Mouse (Mus musculus) embryonic stem cell, embryonic (primary cell): Measurements from ENCODE around the gene Kif21b.

Experiments
- CTCF ChIA-PET, 4 experiments: fragments of 300-600 bp in 2 of 4; fragments of 350-600 bp in 2 of 4; sonication (Branson Sonifier 250); formaldehyde crosslinking; loops; one replicate each; lab custom pipeline; 2022; ENCODE audit warnings: inconsistent platforms in 2 of 4; lab: Charles Lee
- POLR2A ChIA-PET, 4 experiments: fragments of 300-600 bp in 2 of 4; fragments of 350-600 bp in 2 of 4; sonication (Branson Sonifier 250); formaldehyde crosslinking; loops; one replicate each; lab custom pipeline; 2022; ENCODE audit warnings: antibody characterized with exemption in 4 of 4, inconsistent platforms in 1 of 4; lab: Charles Lee

The Kif21b gene

DNA sequence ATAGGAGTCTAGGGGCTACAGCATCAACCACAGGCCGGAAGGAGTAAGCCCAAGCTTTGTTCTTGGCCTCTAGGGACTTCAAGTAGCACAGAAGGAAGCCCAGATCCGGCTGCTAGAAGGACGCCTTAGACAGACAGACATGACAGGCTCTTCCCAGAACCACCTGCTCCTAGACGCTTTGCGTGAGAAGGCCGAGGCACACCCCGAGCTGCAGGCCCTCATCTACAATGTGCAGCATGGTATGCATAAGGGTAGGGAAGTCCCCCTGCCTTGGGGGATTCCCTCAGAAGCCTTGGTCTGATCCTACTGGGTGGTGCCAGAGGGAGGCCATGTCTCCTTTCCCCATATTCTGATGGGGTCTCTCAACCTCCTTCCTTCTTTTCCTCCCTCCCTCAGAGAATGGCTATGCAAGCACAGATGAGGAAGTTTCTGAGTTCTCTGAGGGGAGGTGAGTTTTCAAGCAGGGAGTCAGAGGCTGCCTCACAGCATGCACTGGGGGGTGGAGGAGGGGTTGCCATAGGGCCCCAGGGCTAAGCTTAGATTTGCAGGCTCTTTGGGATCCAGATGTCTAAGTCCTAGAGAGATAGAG is 30.2 kb downstream of the Kif21b start:
- POLR2A ChIA-PET, result interaction anchor here in 2 of 4 experiments (0.6 to 2.5 kb wide), 8 partner anchors 9 to 254 kb away, joined by 3 to 13 read pairs (median 3); partner anchors contain the start of gene Ddx59 (in 1 of the 2)
- CTCF ChIA-PET, result interaction anchor here (0.6 to 2.9 kb wide), 8 partner anchors 8 to 110 kb away, joined by 3 to 22 read pairs (median 18); partner anchors contain the start of gene Ascl5 (in 1 of the 4)

DNA sequence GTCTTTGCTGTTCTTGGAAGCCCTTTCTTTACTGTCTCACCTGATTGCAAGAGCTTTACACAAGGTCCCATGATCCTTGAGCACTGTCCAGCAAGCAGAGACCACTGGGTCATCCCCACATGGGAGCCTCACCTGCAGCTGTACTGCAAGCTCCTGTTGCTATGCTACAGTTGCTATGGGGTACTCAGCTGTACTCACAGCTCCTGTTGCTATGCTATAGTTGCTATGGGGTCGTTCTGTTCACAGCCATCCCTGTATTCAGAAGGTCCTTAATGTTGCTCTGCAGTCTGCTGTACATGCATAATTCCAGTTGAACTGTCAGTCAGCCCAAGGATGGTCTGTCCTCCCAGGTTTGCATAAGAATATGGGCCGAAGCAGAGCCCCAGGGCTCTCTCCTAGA is 34.2 kb downstream of the Kif21b start:
- POLR2A ChIA-PET, result interaction anchor here in 2 of 4 experiments (0.6 to 1.9 kb wide), 2 partner anchors 9 to 94 kb away, joined by 3 to 6 read pairs; no protein-coding TSS in a partner anchor
- CTCF ChIA-PET, result interaction anchor here in 3 of 4 experiments (0.6 to 1.7 kb wide), 4 partner anchors 10 to 466 kb away, joined by 4 to 6 read pairs (median 4); no protein-coding TSS in a partner anchor

GRCm38 (mm10) chr1:136167657-136168056 is 36.5 kb downstream of the Kif21b start:
- ChIA-PET POLR2A (interaction anchor here (0.6 to 1.2 kb wide), 7 partner anchors 8 to 249 kb away, joined by 3 to 5 read pairs (median 3); partner anchors contain the start of genes Ddx59 (in 1 of the 4) and Mroh3 (in 1 of the 4)), CTCF (interaction anchor here (0.8 to 2.1 kb wide), 15 partner anchors 8 to 122 kb away, joined by 3 to 9 read pairs (median 4); partner anchors contain the start of gene Ascl5 (in 2 of the 4))

DNA sequence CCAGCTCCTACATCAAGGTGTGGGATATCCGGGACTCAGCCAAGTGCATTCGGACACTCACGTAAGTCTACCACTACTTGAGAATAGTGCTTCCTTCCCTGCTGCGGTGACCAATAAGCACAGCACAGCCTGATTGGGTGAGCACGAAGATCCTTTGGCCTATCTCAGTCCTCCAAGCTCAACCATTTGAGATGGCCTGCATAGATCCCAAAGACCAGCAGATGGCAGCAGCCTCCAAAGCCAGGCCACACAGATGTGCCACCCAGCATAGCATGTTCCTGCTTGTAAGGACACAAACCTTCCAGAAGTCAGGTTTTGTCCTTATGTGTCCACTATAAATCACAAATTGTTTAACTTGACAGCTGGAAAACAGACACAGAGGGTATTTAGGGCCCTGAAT is 38.9 kb downstream of the Kif21b start:
- ChIA-PET CTCF (interaction anchor here (0.5 to 3.7 kb wide), 65 partner anchors 10 to 589 kb away, joined by 3 to 22 read pairs (median 3); partner anchors contain the start of genes Ascl5 (in 3 of the 4), Mroh3 (in 3 of the 4), Gpr25 (in 1 of the 4) and Kif14 (in 1 of the 4)), POLR2A (interaction anchor here in 3 of 4 experiments (0.5 to 2.4 kb wide), 8 partner anchors 10 to 228 kb away, joined by 3 to 13 read pairs (median 3); no protein-coding TSS in a partner anchor)

DNA sequence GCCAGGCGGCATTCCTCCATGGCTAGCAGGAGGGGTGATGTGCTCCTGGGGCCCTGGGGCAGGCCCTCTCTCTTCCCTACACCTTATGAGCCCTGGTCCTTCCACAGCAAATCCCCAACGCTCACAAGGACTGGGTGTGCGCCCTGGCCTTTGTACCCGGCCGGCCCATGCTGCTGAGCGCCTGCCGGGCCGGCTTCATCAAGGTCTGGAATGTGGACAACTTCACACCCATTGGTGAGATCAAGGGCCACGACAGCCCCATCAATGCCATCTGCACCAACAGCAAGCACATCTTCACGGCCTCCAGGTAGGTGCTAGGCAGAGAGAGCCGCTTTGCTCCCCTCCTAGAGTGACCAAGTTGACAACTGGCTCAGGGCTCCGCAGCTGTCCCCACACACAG is 41.5 kb downstream of the Kif21b start:
- POLR2A ChIA-PET, result interaction anchor here in 2 of 4 experiments (1.0 to 2.1 kb wide), 4 partner anchors 13 to 54 kb away, joined by 4 to 6 read pairs (median 4); no protein-coding TSS in a partner anchor
- CTCF ChIA-PET, result interaction anchor here in 2 of 4 experiments (0.7 to 4.6 kb wide), 5 partner anchors 13 to 66 kb away, joined by 3 to 31 read pairs (median 22); no protein-coding TSS in a partner anchor

DNA sequence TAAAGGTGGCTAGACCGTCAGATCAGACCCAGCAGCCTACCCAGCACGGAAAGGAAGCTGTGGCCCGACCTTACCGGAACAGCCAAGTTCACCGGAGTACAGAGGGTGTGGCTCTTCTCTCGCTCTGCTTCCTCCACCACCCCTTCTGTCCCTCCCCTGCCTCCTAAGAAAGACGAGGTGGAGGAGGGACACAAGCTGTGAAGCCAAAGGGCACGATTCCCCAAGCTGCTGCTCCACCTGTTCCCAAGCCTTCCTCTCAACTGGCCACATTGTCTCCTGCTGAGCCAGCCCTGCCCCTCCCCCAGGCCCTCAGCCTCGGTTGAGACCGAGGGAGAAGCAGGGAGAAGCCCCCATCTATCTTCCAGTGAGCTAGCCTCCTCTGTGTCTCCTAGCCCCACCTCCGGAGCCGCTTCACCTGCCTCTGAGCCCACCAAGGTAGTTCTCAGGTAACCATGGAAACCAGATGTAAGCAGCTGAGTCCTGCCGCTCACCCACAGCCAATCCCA is 43.0 kb downstream of the Kif21b start:
- ChIA-PET POLR2A (interaction anchor here (0.6 to 2.8 kb wide), 28 partner anchors 8 to 1212 kb away, joined by 3 to 10 read pairs (median 4); partner anchors contain the start of genes Mroh3 (in 3 of the 4), Ddx59 (in 2 of the 4) and Kif14 (in 1 of the 4)), CTCF (interaction anchor here (0.6 to 4.6 kb wide), 50 partner anchors 10 to 352 kb away, joined by 3 to 31 read pairs (median 4); partner anchors contain the start of genes Mroh3 (in 4 of the 4), Ascl5 (in 1 of the 4), Cacna1s (in 1 of the 4) and Ddx59 (in 1 of the 4))

- CTCF ChIA-PET, result interaction anchor here (0.5 to 4.6 kb wide), 88 partner anchors 8 to 378 kb away, joined by 3 to 31 read pairs (median 4); partner anchors contain the start of genes Mroh3 (in 3 of the 4), Ascl5 (in 2 of the 4), Cacna1s (in 1 of the 4) and Ddx59 (in 1 of the 4)
- POLR2A ChIA-PET, result interaction anchor here (0.5 to 2.8 kb wide), 14 partner anchors 9 to 296 kb away, joined by 3 to 10 read pairs (median 4); partner anchors contain the start of gene Ddx59 (in 2 of the 4)
Observed at GRCm38 (mm10) chr1:136175183-136175582, 44.0 kb downstream of the Kif21b start.

DNA sequence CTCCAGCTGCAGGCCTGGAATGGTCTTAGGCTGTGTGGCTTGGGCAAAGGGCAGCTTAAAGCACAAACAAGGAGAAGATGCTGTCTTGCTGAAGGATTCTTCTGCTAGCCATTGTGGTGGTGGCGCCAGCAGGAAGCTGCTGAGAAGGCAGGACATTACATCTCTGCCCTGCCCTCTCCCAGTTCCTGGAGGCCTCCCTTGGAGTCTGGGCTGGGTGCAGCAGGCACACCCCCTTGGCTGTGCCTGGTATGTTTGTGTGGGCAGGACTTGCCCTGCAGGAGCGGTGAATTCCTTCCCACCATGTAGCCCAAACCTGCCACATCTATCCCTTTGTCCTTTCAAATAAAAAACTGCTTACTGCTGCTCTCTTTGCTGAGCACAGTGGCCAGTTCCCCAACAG is 45.9 kb downstream of the Kif21b start:
- ChIA-PET CTCF (interaction anchor here in 2 of 4 experiments (1.0 to 2.1 kb wide), 2 partner anchors 17 to 125 kb away, joined by 4 to 8 read pairs; no protein-coding TSS in a partner anchor), POLR2A (interaction anchor here in 1 of 4 experiments (1.2 kb wide), 1 partner anchor 9 kb away, joined by 3 read pairs; no protein-coding TSS in a partner anchor)

DNA sequence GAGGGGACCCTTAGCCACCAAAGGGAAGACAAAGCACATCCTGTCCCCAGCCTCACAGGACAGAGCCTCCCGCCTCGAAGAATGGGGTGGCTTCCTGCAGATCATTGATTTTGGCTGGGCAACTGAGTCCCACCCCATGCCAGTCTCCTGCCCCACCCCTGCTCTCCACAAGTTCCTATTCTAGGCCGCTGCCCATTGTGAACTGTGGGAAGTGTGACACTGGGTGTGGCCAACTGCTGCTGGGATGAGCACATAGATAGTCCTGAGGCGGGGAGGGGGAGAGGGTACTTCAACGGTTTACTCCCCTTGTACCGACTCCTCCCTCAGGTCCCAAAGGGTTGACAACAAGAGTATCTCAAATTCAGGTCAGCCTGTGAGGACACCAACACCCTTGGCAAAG is 47.6 kb downstream of the Kif21b start:
- POLR2A ChIA-PET, result interaction anchor here in 1 of 4 experiments (1.0 kb wide), 1 partner anchor 54 kb away, joined by 3 read pairs; no protein-coding TSS in a partner anchor
- CTCF ChIA-PET, result interaction anchor here in 2 of 4 experiments (0.5 to 2.1 kb wide), 2 partner anchors 19 to 504 kb away, joined by 8 to 9 read pairs; no protein-coding TSS in a partner anchor

GRCm38 (mm10) chr1:136179511-136180001 is 48.4 kb downstream of the Kif21b start:
- CTCF ChIA-PET, result interaction anchor here in 2 of 4 experiments (0.6 to 1.2 kb wide), 2 partner anchors 20 to 291 kb away, joined by 3 read pairs; no protein-coding TSS in a partner anchor
- POLR2A ChIA-PET, result interaction anchor here in 2 of 4 experiments (0.7 to 1.2 kb wide), 2 partner anchors 46 to 109 kb away, joined by 3 read pairs; no protein-coding TSS in a partner anchor

DNA sequence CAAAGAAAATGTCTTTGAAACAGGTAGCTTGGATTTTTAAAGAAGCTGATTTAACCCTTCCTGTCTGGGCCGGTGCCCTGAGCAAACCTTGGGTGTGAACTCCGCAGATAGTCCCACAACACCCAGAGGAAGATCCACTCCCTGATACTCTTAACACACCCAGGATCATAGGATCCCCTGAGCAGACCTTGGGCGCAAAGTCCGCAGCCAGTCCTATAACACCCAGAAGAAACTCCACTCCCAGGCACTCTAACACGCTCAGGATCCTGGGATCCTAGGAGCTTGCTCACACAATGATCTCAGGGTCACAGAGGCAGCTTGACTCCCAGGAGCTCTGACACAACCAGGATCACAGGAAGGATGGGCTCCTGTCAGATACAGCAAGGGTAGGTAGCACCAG is 58.8 kb downstream of the Kif21b start:
- ChIA-PET POLR2A (interaction anchor here in 2 of 4 experiments (0.6 to 0.9 kb wide), 3 partner anchors 43 to 280 kb away, joined by 3 to 5 read pairs (median 4); no protein-coding TSS in a partner anchor), CTCF (interaction anchor here in 1 of 4 experiments (0.6 to 1.3 kb wide), 2 partner anchors 139 to 310 kb away, joined by 3 to 4 read pairs; no protein-coding TSS in a partner anchor)

DNA sequence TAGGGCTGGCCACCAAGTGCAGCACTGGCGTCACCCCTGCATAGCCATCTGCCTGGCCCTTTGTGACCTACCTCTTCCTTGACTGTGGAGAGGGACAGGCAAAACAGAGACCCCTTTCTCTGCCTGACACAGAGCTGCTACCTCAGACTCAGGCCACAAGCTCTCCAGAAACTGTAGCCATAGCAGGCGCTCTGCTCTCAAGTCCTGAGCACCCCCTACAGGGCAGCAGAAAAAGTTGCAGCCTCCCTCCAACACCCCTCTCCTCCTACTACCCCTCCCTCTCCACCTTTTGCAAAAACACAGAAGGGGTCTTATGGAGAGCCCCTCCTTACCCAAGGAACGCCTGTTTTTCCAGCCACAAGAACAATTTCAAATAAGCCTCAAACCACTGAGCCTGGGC is 81.6 kb downstream of the Kif21b start, which contains the start of gene Mroh3:
TSS of gene Mroh3 (minus strand) at position 26 of the 400 bp plus-strand sequence.
- CTCF ChIA-PET, result interaction anchor here (0.5 to 3.2 kb wide), 36 partner anchors 9 to 526 kb away, joined by 3 to 21 read pairs (median 4); partner anchors contain the start of gene Ascl5 (in 2 of the 4)

GRCm38 (mm10) chr1:136214304-136214703 is 83.1 kb downstream of the Kif21b start:
- ChIA-PET CTCF (interaction anchor here in 1 of 4 experiments (0.6 to 3.2 kb wide), 4 partner anchors 40 to 166 kb away, joined by 3 to 17 read pairs (median 4); no protein-coding TSS in a partner anchor), POLR2A (interaction anchor here in 2 of 4 experiments (0.6 to 1.6 kb wide), 4 partner anchors 11 to 162 kb away, joined by 3 to 10 read pairs (median 4); no protein-coding TSS in a partner anchor)

More for the DNA sequence above, 81.6 kb downstream of the Kif21b start, which contains the start of gene Mroh3:
- POLR2A ChIA-PET, result interaction anchor here (0.5 to 1.5 kb wide), 10 partner anchors 16 to 656 kb away, joined by 3 to 4 read pairs (median 3); partner anchors contain the start of gene Inava (in 1 of the 4)

DNA sequence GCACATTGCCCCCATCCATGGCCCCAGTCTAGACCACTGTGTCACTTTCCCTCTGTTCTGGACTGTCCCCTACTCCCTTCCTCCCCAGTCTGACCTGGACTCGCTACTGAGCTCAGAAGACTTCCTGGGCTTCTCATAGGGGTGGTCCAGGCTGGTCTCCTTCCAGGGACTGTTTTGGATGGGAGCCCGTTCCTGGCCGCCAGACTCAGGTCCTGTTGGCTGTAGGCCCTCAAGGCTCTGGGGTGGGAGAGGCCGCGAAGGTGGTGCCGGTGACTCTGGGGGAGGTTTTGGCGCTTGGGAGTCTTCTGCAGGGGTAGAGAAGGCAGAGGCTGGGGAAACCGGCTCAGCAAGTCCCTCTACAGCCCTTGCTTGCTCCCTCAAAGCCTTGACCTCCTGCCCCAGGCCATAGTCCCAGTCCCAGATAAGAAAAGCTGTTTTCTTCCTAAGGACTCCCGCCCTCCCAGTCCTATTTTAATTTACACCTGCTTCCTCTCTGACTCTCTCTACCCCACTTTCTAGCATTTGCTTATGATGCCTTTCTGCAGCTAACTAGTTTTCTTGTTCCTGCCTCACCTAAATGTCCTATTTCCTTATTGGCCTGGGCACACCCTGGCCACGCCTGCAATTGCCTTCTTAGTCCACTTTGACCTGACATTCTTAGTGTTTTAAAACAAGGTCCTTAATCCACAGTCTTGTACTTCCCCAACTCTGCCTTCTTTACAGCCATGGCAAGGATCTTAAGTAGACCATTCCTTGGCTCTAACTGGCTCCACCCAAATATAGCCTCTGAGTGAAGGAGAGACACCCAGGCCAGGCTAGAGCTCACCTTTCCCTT is 89.1 kb downstream of the Kif21b start:
- CTCF ChIA-PET, result interaction anchor here in 3 of 4 experiments (0.6 to 1.3 kb wide), 3 partner anchors 45 to 189 kb away, joined by 4 to 7 read pairs (median 5); no protein-coding TSS in a partner anchor
- POLR2A ChIA-PET, result interaction anchor here (0.6 to 2.9 kb wide), 10 partner anchors 9 to 195 kb away, joined by 3 to 11 read pairs (median 4); partner anchors contain the start of gene Ddx59 (in 2 of the 4)

DNA sequence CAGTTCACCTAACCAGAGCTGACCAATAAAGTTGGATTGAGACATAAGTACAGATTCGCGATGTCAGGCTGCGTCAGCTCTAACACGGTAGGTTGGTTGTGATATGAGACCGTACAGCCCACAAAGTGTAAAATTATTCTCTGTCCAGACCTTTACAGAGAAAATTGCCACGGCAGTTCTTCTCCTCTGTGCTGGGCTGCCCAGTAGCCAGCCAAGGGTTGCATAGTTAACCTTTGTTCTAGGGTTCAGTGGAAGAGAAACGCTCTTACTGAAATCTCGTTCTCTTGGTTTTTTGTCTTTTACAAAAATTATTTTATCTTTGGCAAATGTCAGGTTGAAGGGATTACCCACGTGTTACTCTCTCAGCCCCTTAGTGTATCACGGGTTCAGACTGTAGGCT is 91.2 kb downstream of the Kif21b start:
- ChIA-PET CTCF (interaction anchor here in 2 of 4 experiments (0.6 to 1.8 kb wide), 3 partner anchors 9 to 482 kb away, joined by 3 to 5 read pairs (median 4); no protein-coding TSS in a partner anchor), POLR2A (no interaction called here)
